Mouse (Mus musculus): ENCODE data around the gene Lenep. TPM values are rescaled to one million over a fixed set of nuclear protein-coding genes. Genes with fewer than 3 reads are reported as not detected.
A peak's percentile ranks its signal among the peaks of the same experiment; 100 is the strongest.

Gene Lenep
- total RNA-seq, 4 experiments from 2014 or later: 2.8 TPM; not detected in 3

DNA sequence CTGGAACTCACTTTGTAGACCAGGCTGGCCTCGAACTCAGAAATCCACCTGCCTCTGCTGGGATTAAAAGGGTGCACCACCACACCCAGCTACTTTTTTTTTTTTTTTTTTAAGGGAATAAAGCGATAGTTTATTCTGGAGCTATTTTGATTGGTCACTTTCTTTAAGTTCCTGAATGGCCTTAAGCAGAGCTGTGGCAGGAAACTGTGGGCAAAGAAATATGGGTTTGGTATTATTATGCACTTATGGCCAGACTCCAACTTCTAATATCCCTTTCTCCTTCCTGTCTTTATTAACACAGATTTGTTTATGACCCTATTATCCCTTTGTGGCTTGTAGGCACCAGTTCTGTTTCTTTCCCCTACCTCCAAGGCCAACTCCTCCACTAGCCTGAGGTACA lies 17.8 kb upstream of the Lenep start:
- no peak for DNase-seq (ENCODE audit: low spot score in 2 of 2)

DNA sequence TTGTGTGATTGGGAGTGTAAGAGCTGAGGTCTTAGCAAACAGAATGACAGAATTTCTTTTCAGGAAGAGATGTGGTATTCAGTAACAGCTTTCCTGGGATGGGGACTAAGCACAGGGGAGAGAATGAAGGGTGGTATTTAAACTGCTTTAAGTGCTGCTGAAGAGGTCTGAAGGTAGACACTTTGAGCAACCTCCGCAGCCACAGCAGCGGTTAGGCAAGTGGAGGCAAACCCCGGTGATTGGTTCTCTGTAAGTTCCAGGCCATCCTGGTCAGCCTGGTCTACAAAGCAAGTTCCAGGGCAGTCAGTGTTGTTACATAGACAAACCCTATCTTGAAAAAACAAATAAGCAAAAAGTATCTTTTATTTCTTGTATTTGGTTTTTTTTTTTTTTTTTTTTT lies 17.4 kb upstream of the Lenep start:
- no peak for DNase-seq (ENCODE audit: low spot score in 2 of 2)

- no peak for DNase-seq (ENCODE audit: low spot score in 2 of 2)
Observed at GRCm38 (mm10) chr3:89419571-89419970, 17.0 kb upstream of the Lenep start.

GRCm38 (mm10) chr3:89418861-89419250 lies 16.3 kb upstream of the Lenep start:
- peak; percentile 71 for DNase-seq (ENCODE audit: low spot score in 2 of 2)

DNA sequence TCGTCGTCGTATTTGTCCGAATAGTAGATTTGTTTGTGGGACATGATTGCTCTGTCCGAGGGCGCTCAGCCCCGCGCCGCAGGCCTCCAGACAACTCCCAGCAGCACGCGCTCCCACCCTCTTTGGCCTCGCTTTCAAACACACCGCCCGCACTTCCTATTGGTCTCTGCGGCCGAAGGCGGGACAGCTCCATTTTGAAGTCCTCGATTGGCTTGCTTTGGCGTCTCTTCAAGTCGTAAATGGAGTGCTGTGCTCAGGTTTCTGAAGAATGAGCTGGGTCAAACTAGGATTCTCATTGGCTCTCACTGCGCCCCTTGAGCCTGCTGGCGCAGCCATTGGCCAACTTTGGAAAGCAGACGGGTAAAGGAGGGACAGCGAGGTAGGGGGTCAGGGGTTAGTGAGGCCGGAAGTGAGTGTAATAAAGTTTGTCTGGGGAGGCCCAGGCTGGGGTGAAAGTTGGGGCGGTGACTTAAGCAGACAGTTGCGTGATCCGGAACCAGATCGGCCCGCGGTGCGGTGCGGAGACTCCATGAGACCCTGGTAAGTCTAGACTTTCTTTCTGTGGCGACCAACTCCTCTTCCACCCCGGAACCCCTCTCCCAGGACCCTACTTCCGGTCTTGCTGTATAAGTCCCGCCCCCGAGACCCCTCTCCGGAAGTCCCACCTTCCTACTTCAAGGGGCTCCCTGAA lies 15.7 kb upstream of the Lenep start, which contains the start of the genes Cks1b and Shc1:
Cks1b (minus strand) TSS at position 214 of the 691 bp plus-strand sequence.
Shc1 (plus strand) TSS at position 274 of the 691 bp plus-strand sequence.
- peak; percentile 94 to 95 for DNase-seq (ENCODE audit: low spot score in 2 of 2)

DNA sequence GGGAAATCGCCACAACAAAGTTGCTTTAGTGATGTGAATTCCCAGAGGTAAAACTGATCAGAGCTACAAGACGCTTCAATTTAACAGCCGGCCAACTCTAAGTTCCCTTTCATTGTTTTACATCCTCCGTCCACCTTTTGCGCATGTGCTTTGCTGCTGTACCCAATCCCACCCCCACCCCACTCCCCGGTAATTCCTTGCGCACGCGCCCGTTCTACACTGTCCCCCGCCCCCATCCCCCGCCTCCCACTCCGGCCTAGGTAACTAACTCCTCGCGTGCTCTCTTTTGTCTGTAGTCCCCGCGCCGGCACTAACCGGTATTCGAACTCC lies 15.2 kb upstream of the Lenep start:
- no peak for DNase-seq (ENCODE audit: low spot score in 2 of 2)

DNA sequence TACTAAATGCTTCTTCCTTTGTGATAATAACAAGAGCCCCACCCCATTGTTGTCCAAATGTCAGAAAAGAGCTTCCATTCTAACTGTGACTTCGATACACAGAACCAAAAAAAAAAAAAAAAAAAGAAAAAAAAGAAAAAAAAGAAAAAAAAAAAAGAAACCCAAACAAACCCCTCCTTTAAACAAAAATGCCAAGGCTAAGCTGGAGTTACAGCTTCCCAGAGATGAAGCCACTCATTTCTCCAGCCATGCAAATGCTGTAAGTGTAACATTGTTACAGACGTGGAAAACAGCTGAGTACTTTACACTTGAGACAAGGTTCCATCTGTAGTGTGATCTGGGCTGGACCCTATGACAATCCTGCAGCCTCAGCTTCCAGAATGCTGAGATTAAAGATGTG lies 14.5 kb upstream of the Lenep start:
- DNase-seq (ENCODE audit: low spot score in 2 of 2): no peak

GRCm38 (mm10) chr3:89416158-89416557 lies 13.6 kb upstream of the Lenep start:
- no peak for DNase-seq (ENCODE audit: low spot score in 2 of 2)

DNA sequence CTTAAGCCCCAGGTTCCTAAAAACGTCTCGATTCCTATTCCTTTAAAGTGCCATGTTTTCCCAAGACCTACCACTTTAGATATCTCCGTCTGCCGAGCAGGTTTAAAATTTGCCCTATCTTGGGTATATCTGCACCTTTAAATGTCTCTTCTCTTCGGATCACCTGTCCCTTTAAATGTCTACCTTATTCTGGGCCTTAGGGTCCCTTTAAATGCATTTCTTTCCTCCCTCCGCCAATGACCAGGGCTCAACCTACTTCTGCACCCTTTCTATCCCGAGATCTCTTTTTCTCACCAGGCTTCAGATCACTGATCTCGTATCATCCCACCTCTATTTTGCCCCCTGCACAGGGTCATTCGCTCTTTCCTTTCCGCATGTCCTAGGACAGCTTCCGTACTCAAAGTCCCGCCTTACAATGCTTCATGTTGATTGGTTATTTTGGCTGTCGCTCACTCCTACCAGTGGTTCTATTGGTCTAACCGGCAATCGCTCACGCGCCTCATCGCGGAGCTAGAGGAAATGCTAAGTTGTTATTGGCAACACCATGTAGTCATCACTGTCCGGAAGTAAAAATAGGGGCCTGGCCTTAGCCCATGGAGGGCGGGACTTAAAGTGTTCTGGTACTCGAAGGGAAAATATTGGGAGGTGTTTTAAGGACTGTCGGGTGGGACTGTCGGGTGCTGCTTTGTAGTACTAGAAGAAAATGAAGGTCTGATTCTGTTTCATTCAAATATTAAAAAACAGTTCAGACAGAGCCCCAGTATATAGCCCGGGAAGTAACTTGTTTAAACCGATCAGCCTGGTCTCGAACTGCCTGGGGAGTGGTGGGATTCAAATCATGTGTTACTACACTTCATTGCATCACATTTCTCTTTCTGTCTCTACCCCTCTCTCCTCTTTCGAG lies 9.1 kb upstream of the Lenep start, which contains the start of gene Flad1:
Flad1 (minus strand) TSS at position 381 of the 904 bp plus-strand sequence.
- peak; percentile 99 for DNase-seq (ENCODE audit: low spot score in 2 of 2)

- DNase-seq (ENCODE audit: low spot score in 2 of 2): no peak
Observed at GRCm38 (mm10) chr3:89410864-89411263, 8.3 kb upstream of the Lenep start.

GRCm38 (mm10) chr3:89409701-89410100 lies 7.1 kb upstream of the Lenep start:
- no peak for DNase-seq (ENCODE audit: low spot score in 2 of 2)

GRCm38 (mm10) chr3:89408448-89408847 lies 5.9 kb upstream of the Lenep start:
- no peak for DNase-seq (ENCODE audit: low spot score in 2 of 2)

DNA sequence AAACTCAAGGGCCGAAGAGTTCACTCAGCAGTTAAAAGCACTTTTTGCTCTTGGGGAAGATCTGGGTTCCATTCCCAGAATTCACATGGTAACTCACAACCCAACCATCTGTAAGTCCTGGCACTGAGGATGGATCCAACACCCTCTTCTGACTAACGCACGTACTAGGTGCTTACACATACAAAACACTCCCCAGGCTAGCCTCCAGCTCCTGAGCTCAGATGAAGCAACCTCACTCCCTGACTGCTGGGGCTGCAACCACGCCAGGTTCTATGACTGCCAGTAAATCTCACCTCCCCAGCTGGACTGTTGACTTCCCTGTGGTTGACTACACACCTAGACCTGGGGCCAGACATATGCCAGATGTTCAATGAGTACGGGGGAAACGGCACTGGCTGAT lies 4.3 kb upstream of the Lenep start:
- peak in 1 of 2 experiments; percentile 34 for DNase-seq (ENCODE audit: low spot score in 2 of 2)

- no peak for DNase-seq (ENCODE audit: low spot score in 2 of 2)
Observed at GRCm38 (mm10) chr3:89401329-89401728, 1.3 kb downstream of the Lenep start.

DNA sequence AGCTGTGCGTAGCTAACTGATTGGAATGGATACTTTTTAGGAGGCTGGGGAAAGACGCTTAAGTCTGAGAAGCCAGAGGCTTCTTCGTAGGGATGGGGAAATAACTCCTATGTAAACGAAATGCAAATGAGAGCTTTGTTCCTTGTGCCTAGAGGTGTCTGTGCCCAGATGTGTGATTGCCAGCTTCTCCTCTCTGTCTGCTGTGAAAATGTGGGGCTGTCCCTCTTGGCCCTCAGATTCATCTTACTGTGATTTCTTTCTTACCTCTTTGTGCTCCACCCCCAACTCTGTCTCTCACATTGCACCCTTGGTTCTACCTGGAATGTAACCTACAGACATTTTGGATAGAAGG lies 6.0 kb downstream of the Lenep start:
- DNase-seq (ENCODE audit: low spot score in 2 of 2): no peak

GRCm38 (mm10) chr3:89395806-89396653 lies 6.6 kb downstream of the Lenep start:
- DNase-seq (ENCODE audit: low spot score in 2 of 2): peak; percentile 57 to 64

DNA sequence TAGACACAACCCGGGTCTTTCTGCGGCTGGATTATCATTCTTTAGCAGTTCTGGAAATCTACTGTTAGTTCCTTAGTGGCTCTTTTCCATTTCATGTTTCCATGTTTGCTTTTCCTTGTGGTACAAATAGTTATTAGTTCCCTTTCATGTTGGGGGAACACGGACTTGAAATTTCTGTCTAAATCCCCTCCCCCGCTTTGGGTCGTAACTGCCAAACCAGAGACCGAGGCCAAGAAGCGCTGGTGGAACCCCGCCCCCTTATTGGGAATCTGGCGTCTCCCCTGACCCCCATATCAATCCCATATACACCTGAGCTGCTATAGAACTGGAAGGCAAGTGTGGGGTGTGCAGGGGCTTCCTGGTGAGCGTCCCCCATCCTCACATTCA lies 7.2 kb downstream of the Lenep start:
- DNase-seq (ENCODE audit: low spot score in 2 of 2): no peak

DNA sequence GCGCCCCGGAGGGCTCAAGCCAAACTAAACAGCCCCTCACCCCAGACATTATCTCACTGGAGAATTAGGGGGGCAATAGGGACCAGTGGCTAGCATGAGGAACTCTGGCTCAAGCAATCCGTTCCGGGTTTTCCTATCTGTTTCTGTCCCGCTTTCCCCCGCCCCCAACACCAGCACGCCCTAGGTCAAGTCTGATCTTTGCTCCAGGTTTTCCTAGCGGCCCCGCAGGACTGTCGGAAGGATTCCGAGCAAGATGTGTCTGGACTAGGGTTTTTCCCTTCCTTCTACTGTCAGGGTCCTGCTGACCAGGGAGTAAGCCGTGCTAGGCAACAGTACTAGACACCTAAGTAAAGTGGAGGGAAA lies 7.7 kb downstream of the Lenep start:
- peak; percentile 74 to 83 for DNase-seq (ENCODE audit: low spot score in 2 of 2)

DNA sequence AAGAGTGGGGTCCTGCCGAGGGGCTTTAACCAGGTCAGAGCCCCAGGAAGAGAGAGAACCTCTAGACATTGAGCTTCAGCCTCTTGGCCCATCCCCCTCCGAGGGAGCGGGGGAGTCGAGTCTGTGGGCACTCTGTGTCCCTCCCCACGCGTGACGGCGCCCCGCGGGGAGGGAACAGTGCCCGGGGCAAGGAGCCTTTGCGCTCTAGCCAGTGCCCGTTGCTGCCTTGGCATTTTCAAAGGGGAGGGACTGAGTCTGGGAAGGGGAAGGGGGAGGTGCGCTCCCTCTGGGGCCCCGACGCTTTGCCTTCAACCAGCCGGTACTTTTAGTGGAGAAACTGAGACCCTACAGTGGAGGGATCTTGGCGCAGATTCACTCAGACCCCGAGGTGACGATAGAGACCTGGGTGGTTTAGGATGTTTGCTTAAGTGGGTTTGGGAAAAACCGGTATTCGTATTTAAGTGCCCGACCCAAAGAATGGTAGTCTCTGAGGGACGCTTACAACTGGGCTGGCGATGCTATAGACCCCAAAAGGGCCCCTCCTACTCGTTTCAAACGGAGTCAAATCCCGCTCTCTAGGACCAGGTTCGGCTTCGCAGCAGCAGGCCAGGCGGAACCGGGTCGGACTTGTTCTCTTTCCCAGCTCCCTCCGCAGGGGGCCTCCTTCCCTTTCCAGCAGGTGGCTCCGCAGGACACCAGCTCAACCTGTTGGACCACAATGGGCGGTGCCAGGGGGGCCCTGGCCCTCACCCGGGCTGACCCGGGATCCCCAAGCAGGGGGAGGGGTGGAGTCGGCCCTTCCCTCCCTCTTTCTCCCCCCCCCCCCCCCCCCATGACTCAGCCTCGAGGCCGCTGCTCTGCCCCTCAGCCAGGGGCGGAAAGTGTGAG lies 8.3 kb downstream of the Lenep start, which contains the start of gene Zbtb7b:
Zbtb7b (minus strand) TSS at position 771 of the 888 bp plus-strand sequence.
- DNase-seq (ENCODE audit: low spot score in 2 of 2): peak; percentile 79 to 86

DNA sequence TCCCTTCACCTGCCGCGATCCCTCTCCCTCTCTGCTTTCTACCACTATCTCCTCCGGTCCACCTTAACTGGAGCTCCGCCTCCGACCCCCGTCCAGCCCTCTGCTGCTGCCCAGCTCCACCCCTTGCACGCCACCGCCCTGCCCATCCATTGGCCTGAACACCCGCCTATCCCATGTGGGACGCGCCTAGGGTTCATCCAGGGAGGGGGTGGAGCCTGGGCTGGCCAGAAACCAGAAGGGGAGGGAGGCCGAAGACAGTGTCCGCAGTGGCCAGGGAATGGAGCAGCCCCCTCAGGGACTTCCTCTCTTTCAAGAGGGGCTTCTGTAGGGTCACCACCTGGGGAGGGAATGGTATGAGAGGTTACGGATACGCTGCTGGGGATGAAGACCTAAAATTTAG lies 9.0 kb downstream of the Lenep start:
- DNase-seq (ENCODE audit: low spot score in 2 of 2): peak; percentile 99

- DNase-seq (ENCODE audit: low spot score in 2 of 2): peak in 1 of 2 experiments; percentile 42
Observed at GRCm38 (mm10) chr3:89392871-89393311, 9.7 kb downstream of the Lenep start.
